Mouse (Mus musculus) c-Kit-positive CD71-negative TER-119-negative erythroid progenitor cells, embryonic 14.5 days (primary cell): ENCODE measurements around the gene Acss2.

Experiments
- DNase-seq: peaks from one replicate; pipeline ENCODE4 v3.0.0-alpha.2; 2013; ENCODE audit warnings: low read depth

Gene Acss2

DNA sequence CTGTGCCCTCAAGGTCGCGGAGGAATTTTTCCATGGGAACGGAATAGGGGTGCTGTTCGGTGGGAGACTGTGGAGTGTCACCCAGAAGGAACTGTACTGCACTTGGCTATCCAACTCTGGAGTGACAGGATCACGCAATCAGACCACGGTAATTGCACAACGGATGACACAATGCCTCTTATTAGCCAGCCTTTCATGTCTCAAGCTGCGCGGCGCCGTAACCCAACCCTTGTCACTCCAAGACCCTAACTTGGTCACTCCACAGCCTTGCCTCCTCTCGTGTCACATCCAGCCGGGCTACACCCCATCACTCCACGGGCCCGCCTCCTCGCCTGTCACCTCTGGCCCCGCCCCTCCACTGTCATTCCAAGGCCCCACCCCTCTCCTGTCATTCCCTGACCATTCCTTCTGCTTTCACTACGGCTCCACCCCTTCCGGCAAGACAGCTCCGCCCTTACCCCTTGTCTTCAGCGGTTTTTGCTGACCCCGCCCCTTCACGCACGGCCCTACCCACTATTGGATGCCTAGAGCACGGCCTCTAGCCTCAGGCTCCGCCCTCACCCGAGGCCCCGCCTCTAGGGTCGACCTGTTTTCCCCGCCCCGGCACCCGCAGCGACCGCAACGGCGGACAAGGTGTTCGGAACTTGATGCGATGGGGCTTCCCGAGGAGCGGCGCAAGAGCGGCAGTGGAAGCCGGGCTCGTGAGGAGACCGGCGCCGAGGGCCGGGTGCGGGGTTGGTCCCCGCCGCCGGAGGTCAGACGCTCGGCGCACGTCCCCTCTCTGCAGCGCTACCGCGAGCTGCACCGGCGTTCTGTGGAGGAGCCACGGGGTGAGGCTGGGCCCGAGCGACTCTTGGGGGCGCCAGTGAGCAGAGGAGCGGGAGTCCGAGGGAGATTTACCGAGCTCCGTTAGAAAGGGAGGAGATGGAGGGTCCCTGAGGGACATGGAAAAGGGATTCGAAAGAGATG, at the start of gene Acss2, which contains the start of gene Ggt7:
Gene Acss2, plus strand, starts transcription at position 494 of the 969 bp plus-strand sequence.
Gene Ggt7, minus strand, starts transcription at position 783 of the 969 bp plus-strand sequence.
- peak; percentile 98 for DNase-seq

DNA sequence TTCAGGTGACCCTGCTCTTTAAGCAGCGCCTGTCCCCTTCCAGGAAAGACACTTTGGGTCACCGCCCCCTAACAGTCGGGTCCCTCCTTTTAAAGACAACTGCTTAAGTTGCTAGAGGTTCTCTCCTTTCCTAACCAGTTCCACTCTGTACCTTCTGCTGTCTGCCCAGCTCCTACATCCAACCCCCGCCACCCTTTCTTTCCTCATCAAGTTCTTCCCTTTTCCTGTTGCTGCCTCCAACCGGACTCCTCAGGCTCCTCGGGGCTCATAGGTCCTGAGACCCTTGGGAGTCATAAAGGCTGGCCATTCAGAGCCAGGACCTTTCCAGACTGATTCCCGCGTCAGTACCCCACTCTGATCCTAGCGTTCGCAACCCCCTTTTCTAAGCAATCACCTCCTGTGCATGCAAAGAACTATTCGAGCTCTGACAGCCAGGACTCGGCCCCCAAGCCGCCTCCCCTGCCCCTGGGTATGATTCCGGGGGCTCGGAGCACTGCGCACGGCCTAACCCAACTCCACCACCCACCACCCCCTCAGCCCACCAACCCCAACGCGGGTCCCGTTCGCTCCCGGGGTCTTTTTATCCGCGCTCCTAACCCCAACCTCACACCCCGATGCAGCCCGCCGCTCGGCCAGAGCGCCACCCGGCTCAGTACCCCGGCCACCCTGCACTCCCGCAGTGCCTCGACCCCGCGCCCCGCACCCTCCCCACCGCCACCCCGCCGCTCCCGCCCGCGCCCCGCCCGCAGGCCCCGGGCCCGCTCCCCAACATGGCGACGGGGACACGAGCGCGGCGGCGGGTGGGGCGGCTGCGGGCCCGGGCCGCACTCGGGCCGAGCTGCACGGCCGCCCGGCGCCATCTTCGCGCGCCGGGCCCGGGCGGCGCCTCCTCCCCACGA, 44.8 kb upstream of the Acss2 start:
- DNase-seq: peak; percentile 29

- DNase-seq: peak; percentile 37
Measured at GRCm38 (mm10) chr2:155473570-155474088, 44.1 kb upstream of the Acss2 start, which contains the start of gene Ncoa6. TSS of gene Ncoa6 (minus strand) at chr2:155473894.

GRCm38 (mm10) chr2:155482021-155482420, 35.7 kb upstream of the Acss2 start:
- peak; percentile 77 for DNase-seq

DNA sequence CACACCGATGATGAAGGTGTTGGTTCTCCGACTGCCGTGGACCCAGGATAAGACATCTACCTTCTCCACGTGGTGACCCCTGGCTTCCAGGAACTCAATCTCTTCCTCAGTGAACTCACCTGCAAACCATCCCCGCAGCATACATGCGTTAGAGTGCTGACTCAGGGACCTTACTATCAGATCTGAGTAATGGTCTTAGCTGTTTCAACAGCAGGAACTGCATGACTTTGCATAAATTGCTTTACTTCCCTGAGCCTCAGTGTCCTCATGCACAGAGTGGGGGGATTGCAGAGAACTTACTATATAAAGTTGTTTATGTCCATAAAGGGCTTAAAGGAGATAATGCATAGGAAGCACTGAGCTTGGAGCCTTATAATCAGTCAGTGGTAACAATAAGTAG, 26.8 kb upstream of the Acss2 start:
- DNase-seq: no peak

DNA sequence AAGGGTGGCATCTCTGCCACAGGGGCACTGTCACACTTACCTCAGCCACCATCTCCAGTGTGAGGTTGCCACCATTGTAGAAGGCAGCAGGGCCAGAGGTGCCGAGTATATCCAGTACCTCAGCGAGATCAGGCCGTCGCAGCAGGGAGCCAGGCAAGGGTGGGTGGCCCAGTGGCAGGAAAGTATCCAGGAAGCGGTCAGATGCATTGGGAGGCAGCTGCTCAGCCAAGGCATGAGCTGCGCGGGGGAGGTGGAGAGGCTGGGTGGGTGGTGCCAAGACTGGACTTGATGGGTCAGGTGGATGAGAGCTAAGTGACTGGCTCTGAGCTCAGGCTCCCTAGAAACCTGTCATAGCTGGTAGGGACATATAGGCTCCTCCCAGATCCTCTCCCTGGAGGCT, 15.2 kb upstream of the Acss2 start:
- DNase-seq: no peak

- no peak for DNase-seq
Measured at GRCm38 (mm10) chr2:155504440-155505355, 13.1 kb upstream of the Acss2 start.

DNA sequence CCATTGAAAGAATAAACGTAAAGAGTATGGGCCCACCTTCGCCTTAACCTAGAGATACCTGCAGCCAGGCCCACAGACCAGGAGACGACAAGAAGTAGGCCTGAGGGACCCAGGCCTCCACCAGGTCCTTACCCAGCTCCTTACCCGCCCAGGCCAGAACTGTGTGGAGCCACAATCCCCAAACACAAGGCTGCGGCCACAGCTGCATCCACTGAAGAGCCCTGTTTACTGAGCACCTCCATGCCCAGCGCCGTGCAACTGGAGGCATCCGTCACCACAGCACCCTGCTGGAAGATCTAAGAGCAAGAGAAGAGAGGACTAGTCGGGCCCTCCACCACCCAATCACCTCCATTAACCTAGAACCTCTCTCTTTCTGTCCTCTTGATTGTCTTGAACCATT, 11.9 kb upstream of the Acss2 start:
- DNase-seq: no peak

- DNase-seq: no peak
Measured at GRCm38 (mm10) chr2:155507721-155508470, 9.9 kb upstream of the Acss2 start.

GRCm38 (mm10) chr2:155512479-155512878, 5.3 kb upstream of the Acss2 start:
- DNase-seq: no peak

GRCm38 (mm10) chr2:155513543-155513942, 4.2 kb upstream of the Acss2 start:
- no peak for DNase-seq

- DNase-seq: no peak
Measured at GRCm38 (mm10) chr2:155514666-155515065, 3.1 kb upstream of the Acss2 start.

DNA sequence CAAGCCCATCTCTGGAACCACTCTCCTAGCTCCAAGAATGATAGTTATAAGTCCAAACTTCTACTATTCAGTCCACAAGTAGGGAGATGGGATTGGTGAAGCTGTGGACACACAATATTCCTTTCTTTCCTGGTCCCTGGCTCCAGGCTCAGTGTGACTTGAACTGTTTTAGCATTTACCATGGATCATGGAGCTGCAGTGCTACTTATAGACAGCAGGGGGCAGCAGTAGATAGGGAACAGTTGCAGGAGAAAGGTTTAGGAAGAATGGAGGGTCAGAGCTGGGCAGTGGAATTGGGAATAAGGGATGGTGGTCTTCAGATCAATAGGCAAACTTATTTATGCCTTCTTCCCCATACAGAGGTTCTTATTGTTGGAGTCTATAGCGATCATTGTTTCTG, 1.8 kb upstream of the Acss2 start:
- no peak for DNase-seq

DNA sequence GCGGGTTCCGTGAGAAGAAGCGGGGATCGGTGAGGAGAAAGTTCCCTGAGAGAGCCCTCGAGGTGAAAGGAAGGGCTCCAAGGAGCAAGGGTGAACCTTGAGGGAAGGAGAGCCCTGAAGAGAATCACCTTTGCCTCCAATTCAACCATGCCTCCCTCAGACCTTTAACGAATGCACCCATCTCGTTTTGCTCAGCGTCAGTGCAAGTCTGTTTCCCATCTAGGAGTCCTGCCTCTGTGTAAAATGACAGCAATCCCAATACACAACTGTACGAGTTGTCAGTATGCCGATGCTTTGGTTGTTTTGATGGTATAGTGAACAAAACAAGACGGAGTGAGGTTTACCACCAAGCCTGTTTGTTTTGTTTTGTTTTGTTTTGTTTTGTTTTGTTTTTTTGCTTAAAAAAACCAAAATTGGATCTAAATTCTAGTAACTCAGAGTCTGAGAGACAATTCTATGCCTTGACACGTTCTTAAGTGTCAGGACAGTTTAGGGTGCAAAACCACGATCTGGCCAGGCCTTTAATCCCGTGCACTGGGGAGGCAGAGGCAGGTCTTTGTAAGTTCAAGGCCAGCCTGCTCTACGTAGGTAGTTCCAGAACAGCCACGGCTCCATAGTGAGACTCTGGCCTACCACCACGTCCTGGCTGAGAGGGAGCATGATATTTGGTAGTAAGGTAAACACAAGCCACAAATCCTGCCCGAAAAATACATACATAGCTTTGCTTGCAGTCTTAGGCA, 953 bp downstream of the Acss2 start:
- DNase-seq: no peak

- DNase-seq: no peak
Measured at GRCm38 (mm10) chr2:155523706-155524105, 6.0 kb downstream of the Acss2 start.

DNA sequence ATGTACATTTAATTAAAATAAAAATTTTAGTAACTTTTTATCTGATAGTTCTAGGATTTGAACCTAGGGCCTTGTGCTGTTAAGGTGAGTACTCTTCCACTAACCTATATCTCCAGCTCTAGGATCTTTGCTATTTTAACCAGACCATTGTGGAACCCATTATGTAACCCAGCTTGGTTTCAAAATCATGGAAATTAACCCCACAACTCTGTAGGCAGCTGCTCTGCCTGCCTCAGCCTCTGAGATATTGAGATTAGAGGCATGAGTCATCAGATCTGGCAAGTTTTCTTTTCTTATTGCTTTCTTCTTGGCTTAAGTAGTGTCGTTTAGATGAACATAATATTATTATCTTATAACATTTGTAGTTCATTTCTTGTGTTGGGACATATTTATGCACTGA, 6.6 kb downstream of the Acss2 start:
- DNase-seq: no peak

DNA sequence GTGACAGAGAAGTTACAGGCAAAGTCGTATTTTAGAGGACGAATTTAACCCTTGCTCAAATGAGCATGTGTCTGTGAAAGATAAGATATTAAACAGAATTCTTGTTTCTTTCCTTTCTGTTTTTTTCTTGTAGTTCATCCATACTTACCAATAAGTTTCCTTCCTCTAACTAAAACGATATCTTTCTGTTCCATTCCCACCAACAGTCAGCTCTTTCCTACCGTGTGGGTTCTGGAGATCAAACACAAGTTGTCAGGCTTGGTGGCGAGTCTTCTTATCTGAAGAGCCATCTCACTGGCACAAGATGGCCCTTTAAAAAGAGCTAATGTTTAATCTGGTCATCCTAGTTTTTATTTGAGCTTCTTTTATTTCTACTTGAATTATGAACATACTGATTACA, 9.6 kb downstream of the Acss2 start:
- no peak for DNase-seq

DNA sequence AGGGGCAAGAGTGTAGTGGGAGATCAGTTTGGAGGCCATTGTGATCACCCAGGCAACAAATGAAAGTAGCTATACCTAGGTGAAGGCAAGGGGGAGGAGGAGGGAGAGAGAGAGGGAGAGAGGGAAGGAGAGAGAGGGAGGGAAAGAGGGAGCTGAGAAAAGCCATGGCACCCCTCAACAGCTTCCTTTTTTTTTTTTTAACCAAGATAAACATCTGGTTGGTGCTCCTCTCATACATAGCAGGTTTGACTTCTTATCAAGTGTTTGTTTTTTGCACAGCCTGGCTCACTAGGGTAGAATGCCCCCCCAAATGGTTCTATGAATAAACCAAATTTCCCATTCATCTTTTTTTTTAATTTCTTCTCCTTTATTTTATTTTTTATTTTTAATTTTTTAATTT, 18.5 kb downstream of the Acss2 start:
- no peak for DNase-seq

DNA sequence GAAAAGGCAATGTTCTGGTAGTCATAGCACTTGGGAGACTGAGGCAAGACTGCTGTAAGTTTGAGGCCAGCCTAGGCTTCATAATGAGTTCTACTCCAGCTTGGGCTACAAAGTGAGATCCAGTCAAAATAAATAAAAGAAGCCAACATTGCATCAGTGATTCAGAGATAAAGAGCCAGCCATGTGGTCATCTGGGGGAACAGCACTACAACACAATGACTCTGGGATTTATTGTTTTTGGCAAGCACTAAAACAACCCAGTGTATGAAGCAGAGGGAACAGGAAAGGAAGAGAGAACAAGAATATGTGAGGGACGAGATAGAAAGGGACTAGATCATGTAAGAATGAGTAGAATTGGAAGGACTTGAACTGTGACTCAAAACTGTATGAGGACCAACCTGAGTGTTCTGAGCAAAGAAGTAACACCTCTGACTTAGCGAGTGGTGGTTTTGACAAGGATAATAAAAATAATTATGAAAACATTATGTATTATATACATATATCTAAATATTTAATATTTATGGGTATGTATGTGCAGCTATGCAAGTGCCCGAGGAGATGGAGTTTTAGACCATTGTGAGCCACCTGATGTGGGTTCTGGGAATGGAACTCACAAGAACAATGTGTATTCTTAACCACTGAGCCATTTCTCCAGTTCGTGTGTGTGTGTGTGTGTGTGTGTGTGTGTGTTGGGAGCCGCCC, 20.2 kb downstream of the Acss2 start:
- DNase-seq: no peak
